Mouse (Mus musculus) A20 (cell line): ENCODE measurements around the gene Olfr846.

Experiments
- DNase-seq: peaks from one replicate; pipeline ENCODE4 v3.0.0-alpha.2; 2011; ENCODE audit warnings: low read depth, low spot score

The Olfr846 gene

GRCm38 (mm10) chr9:19363905-19364304 is at the start of gene Olfr846:
Gene Olfr846 (minus strand): TSS chr9:19364005.
- no peak for DNase-seq

- no peak for DNase-seq
These were observed 14.8 kb upstream of the Olfr846 start, which contains the start of gene Olfr847 for GRCm38 (mm10) chr9:19378569-19378968. Gene Olfr847 (minus strand): TSS chr9:19378669.

- no peak for DNase-seq
These were observed 27.6 kb downstream of the Olfr846 start, which contains the start of gene Olfr845 for GRCm38 (mm10) chr9:19336157-19336556. Gene Olfr845 (plus strand): TSS chr9:19336457.

GRCm38 (mm10) chr9:19316047-19316446 is 47.8 kb downstream of the Olfr846 start, which contains the start of gene Olfr844:
Gene Olfr844 (plus strand): TSS chr9:19316347.
- no peak for DNase-seq
